Mouse (Mus musculus) embryonic fibroblast, embryonic 13.5 days (primary cell): ENCODE measurements around the gene Fxr2.

Experiments used
- CTCF ChIP-seq: IDR thresholded peaks from 2 replicates; pipeline ENCODE4 v1.5.1; 2011; ENCODE audit warnings: mild to moderate bottlenecking, control low read depth, low read length, moderate library complexity, borderline replicate concordance; ENCODE audit not compliant: insufficient read depth
- POLR2A ChIP-seq: IDR thresholded peaks from 2 replicates; pipeline ENCODE4 v1.6.1; 2011; ENCODE audit warnings: low read depth, mild to moderate bottlenecking, control low read depth, low read length, moderate library complexity

DNA sequence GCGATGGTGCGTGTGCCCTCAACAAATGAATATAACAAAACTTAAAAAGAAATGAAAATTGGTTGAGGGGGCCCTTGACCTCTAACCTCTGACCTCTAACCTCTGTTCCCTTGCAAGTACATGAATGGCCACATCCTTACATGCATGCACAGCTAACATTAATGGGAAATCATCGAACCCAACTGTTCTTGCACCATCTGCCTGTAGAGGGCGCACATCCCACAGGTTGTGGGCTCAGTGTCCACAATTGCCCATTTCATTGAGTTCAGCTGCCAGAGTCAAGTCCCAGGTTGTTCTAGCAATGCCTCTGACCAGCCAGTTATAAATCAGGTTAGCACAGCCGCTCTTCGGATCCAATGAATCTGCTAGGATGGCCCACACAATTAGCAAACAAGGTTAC is 4.5 kb upstream of the Fxr2 start:
- TF ChIP-seq POLR2A (peak; percentile 18; the same call in 1 of the 2 replicates), CTCF (peak; percentile 99)
